ENCODE assay signal across 15 mouse cellular contexts in the genomic region with DNA sequence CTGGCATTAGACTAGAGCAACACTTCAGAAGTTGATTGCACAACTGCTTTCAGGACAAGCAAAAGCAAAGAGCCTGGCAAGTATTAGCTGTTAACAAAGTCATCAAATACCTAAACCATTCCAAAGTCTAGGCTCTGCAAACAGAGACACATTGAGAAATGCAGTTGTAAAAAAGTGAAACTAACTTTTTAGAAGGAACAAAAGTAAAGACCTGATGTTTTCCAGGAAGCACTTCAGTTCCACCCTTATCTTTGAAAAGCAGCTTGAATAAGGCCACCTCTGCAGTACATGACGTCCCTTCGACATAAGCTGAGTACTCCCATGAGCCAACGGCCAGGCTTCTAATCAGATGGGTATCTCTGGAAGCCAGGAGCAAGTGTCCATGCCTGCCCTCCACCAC. TPM values are rescaled to one million over a fixed set of nuclear protein-coding genes. Genes with fewer than 3 reads are reported as not detected.
A peak's percentile ranks its signal among the peaks of the same experiment; 100 is the strongest.
DNase-seq lines count a peak whose midpoint lies in the region; ATAC-seq and TF ChIP-seq lines count a peak whose summit lies in the region.
"Had no signal": no experiment of that assay in that cellular context is flagged by ENCODE, and none has a peak within 500 bp of the region (broad histone marks: within the 10 kb centered on the region; RNA-seq: fewer than 3 reads in every experiment).

No protein-coding gene starts in this region.

- H3K4me2 ChIP-seq in heart, embryonic 13.5 days = 0 out of 2 replicates have a peak overlapping the region, but pooled peaks have one; percentile 7
- H3K4me2 ChIP-seq in lung, postnatal 0 days (replicated peaks; ENCODE audit: low read depth, low read length) = no peak overlapping the region
- H3K4me2 ChIP-seq in stomach, postnatal 0 days (replicated peaks; ENCODE audit: low read depth) = no peak overlapping the region
- no peak overlapping the region for H3K4me2 ChIP-seq in forebrain, postnatal 0 days (ENCODE audit: low read depth)
- H3K4me2 ChIP-seq: embryonic facial prominence, embryonic 13.5 days had no signal

- H3K4me3 ChIP-seq in heart, embryonic 13.5 days = no peak overlapping the region
- no peak overlapping the region for H3K4me3 ChIP-seq in lung, postnatal 0 days (ENCODE audit: low read depth, low read length)
- no peak overlapping the region for H3K4me3 ChIP-seq in stomach, postnatal 0 days (ENCODE audit: low read depth, low read length)
- no peak overlapping the region for H3K4me3 ChIP-seq in forebrain, postnatal 0 days (ENCODE audit: low read depth, low read length)
- no peak overlapping the region for H3K4me3 ChIP-seq in forebrain, embryonic 10.5 days
- H3K4me3 ChIP-seq: embryonic facial prominence, embryonic 13.5 days had no signal

- no peak for ATAC-seq in heart, embryonic 13.5 days (ENCODE audit: extremely low read depth, insufficient number of reproducible peaks, low FRiP score, low TSS enrichment)
- ATAC-seq in hematopoietic stem cell, adult 5-6 weeks (replicated peaks in 1 of 2; ENCODE audit: insufficient read depth in 1 of 2, low FRiP score in 2 of 2, low TSS enrichment in 1 of 2, low read depth in 1 of 2, poor library complexity in 2 of 2, severe bottlenecking in 2 of 2) = peak; percentile 95 to 99
- ATAC-seq in lung, postnatal 0 days = peak; percentile 97
- ATAC-seq in stomach, postnatal 0 days (ENCODE audit: low FRiP score, low TSS enrichment) = peak; percentile 67; the same call in 1 of the 2 replicates
- ATAC-seq in forebrain, postnatal 0 days = no peak

- H3K9ac ChIP-seq in heart, embryonic 13.5 days = no peak overlapping the region
- no peak overlapping the region for H3K9ac ChIP-seq in lung, postnatal 0 days (replicated peaks; ENCODE audit: low read depth)
- no peak overlapping the region for H3K9ac ChIP-seq in stomach, postnatal 0 days (ENCODE audit: low read length)
- no peak overlapping the region for H3K9ac ChIP-seq in forebrain, postnatal 0 days
- H3K9ac ChIP-seq: embryonic facial prominence, embryonic 13.5 days had no signal

- H3K4me1 ChIP-seq in heart, embryonic 13.5 days = no peaks in the 10 kb centered on the region
- H3K4me1 ChIP-seq in lung, postnatal 0 days (ENCODE audit: insufficient read depth, low read depth, low read length) = no peaks in the 10 kb centered on the region
- no peaks in the 10 kb centered on the region for H3K4me1 ChIP-seq in stomach, postnatal 0 days (replicated peaks; ENCODE audit: control insufficient read depth, insufficient read depth)
- H3K4me1 ChIP-seq in forebrain, postnatal 0 days (ENCODE audit: insufficient read depth) = no peaks in the 10 kb centered on the region
- H3K4me1 ChIP-seq in forebrain, embryonic 10.5 days = no peaks in the 10 kb centered on the region
- H3K4me1 ChIP-seq: embryonic facial prominence, embryonic 13.5 days had no signal

- WGBS in heart, embryonic 13.5 days = 13% methylated on average over 3 of the region's 3 CpGs
- 15% methylated on average over 3 of the region's 3 CpGs for WGBS in lung, postnatal 0 days
- 44% methylated on average over 3 of the region's 3 CpGs for WGBS in stomach, postnatal 0 days
- 77% methylated on average over 3 of the region's 3 CpGs for WGBS in forebrain, postnatal 0 days
- WGBS in forebrain, embryonic 10.5 days = 79% methylated on average over 3 of the region's 3 CpGs

- intact Hi-C loops in heart, postnatal 14 days (cut with DNase I) = no loop called here

- H3K9me3 ChIP-seq in heart, embryonic 13.5 days = no peaks in the 10 kb centered on the region
- no peaks in the 10 kb centered on the region for H3K9me3 ChIP-seq in lung, postnatal 0 days (ENCODE audit: low read length)
- no peaks in the 10 kb centered on the region for H3K9me3 ChIP-seq in stomach, postnatal 0 days (ENCODE audit: control insufficient read depth, low read length)
- H3K9me3 ChIP-seq in forebrain, postnatal 0 days (ENCODE audit: low read length) = no peaks in the 10 kb centered on the region
- H3K9me3 ChIP-seq in forebrain, embryonic 10.5 days = no peaks in the 10 kb centered on the region
- H3K9me3 ChIP-seq: embryonic facial prominence, embryonic 13.5 days had no signal

- no peaks in the 10 kb centered on the region for H3K36me3 ChIP-seq in heart, embryonic 13.5 days
- H3K36me3 ChIP-seq in lung, postnatal 0 days (ENCODE audit: insufficient read depth, low read length) = no peaks in the 10 kb centered on the region
- no peaks in the 10 kb centered on the region for H3K36me3 ChIP-seq in stomach, postnatal 0 days (ENCODE audit: control insufficient read depth, insufficient read depth, low read length)
- no peaks in the 10 kb centered on the region for H3K36me3 ChIP-seq in forebrain, postnatal 0 days (ENCODE audit: insufficient read depth)
- H3K36me3 ChIP-seq in forebrain, embryonic 10.5 days (replicated peaks) = no peaks in the 10 kb centered on the region
- H3K36me3 ChIP-seq: embryonic facial prominence, embryonic 13.5 days had no signal

- H3K27me3 ChIP-seq in heart, embryonic 13.5 days (replicated peaks) = no peaks in the 10 kb centered on the region
- H3K27me3 ChIP-seq in lung, postnatal 0 days (replicated peaks; ENCODE audit: insufficient read depth, low read length) = no peaks in the 10 kb centered on the region
- no peaks in the 10 kb centered on the region for H3K27me3 ChIP-seq in stomach, postnatal 0 days (ENCODE audit: control insufficient read depth, insufficient read depth, low read length)
- no peaks in the 10 kb centered on the region for H3K27me3 ChIP-seq in forebrain, postnatal 0 days (ENCODE audit: insufficient read depth, low read length)
- no peaks in the 10 kb centered on the region for H3K27me3 ChIP-seq in forebrain, embryonic 10.5 days (ENCODE audit: poor library complexity, severe bottlenecking)
- H3K27me3 ChIP-seq: CH12.LX; embryonic facial prominence, embryonic 13.5 days had no signal

- TF ChIP-seq CTCF in lung, postnatal 0 days (IDR thresholded peaks at IDR 0.05) = no peak
- TF ChIP-seq CTCF in stomach, postnatal 0 days (IDR thresholded peaks at IDR 0.05; ENCODE audit: low read depth) = no peak
- no peak for TF ChIP-seq CTCF in forebrain, postnatal 0 days (IDR thresholded peaks at IDR 0.05; ENCODE audit: low read depth)

- H3K27ac ChIP-seq in heart, embryonic 13.5 days (replicated peaks) = no peak overlapping the region; the same call in 1 of the 2 replicates
- peak overlapping the region; percentile 72; the same call in 1 of the 2 replicates for H3K27ac ChIP-seq in lung, postnatal 0 days (ENCODE audit: low read length)
- no peak overlapping the region for H3K27ac ChIP-seq in stomach, postnatal 0 days (replicated peaks)
- no peak overlapping the region for H3K27ac ChIP-seq in forebrain, postnatal 0 days (ENCODE audit: low read depth, low read length)
- H3K27ac ChIP-seq in forebrain, embryonic 10.5 days = no peak overlapping the region
- H3K27ac ChIP-seq: embryonic facial prominence, embryonic 13.5 days; macrophage had no signal

- peak; percentile 98 for TF ChIP-seq EP300 in lung, postnatal 0 days (IDR thresholded peaks at IDR 0.05)
- TF ChIP-seq EP300 in stomach, postnatal 0 days (optimal IDR thresholded peaks at IDR 0.05) = no peak

- DNase-seq in heart, postnatal 14 days = no peak
- DNase-seq in lung, postnatal 0 days (ENCODE audit: low spot score) = peak; percentile 94
- DNase-seq in stomach, postnatal 0 days (ENCODE audit: low spot score) = no peak
- no peak for DNase-seq in kidney, postnatal 25 days
- DNase-seq in forebrain, postnatal 0 days = no peak
- DNase-seq in forebrain, embryonic 10.5 days (ENCODE audit: extremely low spot score, low spot score) = no peak
- DNase-seq: adrenal gland, postnatal 36 days had no signal

RNA-seq across cellular contexts. Expression of a gene that starts 0.3 kb away (rescaled TPM):
- not detected in 2 replicates for polyA plus RNA-seq in heart, embryonic 13.5 days (2015; fragmentation: Nextera tagmentation; extraction: Ambion mirVana)
- not detected for total RNA-seq in heart, postnatal 14 days (2021)
- 13.6 TPM in 1 of 2 replicates, not detected in the other for total RNA-seq in hematopoietic stem cell, adult 5-6 weeks (2017)
- 0.24 TPM in 1 of 2 replicates, not detected in the other for polyA plus RNA-seq in lung, postnatal 0 days (2015; fragmentation: Nextera tagmentation; extraction: Ambion mirVana)
- not detected in 2 replicates for polyA plus RNA-seq in stomach, postnatal 0 days (2015; fragmentation: Nextera tagmentation; extraction: Ambion mirVana)
- total RNA-seq in forebrain, postnatal 0 days (2014; rRNA removed) = 0.31 TPM in 1 of 2 replicates, not detected in the other
- not detected in 2 replicates for polyA plus RNA-seq in forebrain, postnatal 0 days (2015; fragmentation: Nextera tagmentation; extraction: Ambion mirVana)
- not detected in 2 replicates for polyA plus RNA-seq in forebrain, embryonic 10.5 days (2016; fragmentation: Nextera tagmentation; extraction: Ambion mirVana)
- total RNA-seq: CH12.LX; neutrophil, adult 5-6 weeks had no signal
- polyA plus RNA-seq: embryonic facial prominence, embryonic 13.5 days; heart, embryonic 16.5 days; large intestine, adult 2 months; macrophage had no signal

RNA-seq across cellular contexts. Expression of a gene that starts 4.4 kb away (rescaled TPM):
- polyA plus RNA-seq in heart, embryonic 13.5 days (2015; fragmentation: Nextera tagmentation; extraction: Ambion mirVana) = 4.4 and 7.7 TPM in 2 replicates
- total RNA-seq in heart, postnatal 14 days (2021) = under 1 TPM; 0.26 to 0.32 TPM
- total RNA-seq in hematopoietic stem cell, adult 5-6 weeks (2017) = 2.2 and 8.2 TPM in 2 replicates
- 0.94 and 1.2 TPM in 2 replicates for polyA plus RNA-seq in lung, postnatal 0 days (2015; fragmentation: Nextera tagmentation; extraction: Ambion mirVana)
- polyA plus RNA-seq in stomach, postnatal 0 days (2015; fragmentation: Nextera tagmentation; extraction: Ambion mirVana) = 0.15 and 0.16 TPM in 2 replicates
- total RNA-seq in forebrain, postnatal 0 days (2014; rRNA removed) = not detected in 2 replicates
- polyA plus RNA-seq in forebrain, postnatal 0 days (2015; fragmentation: Nextera tagmentation; extraction: Ambion mirVana) = not detected in 2 replicates
- polyA plus RNA-seq in forebrain, embryonic 10.5 days (2016; fragmentation: Nextera tagmentation; extraction: Ambion mirVana) = 5.7 and 8.2 TPM in 2 replicates
- total RNA-seq: adrenal gland, postnatal 36 days; CH12.LX had no signal
- polyA plus RNA-seq: large intestine, adult 2 months; macrophage had no signal

Comparison
In these comparisons a context has a peak if more than half of its experiments do, and no peak if none do; other contexts are left out.
1. ATAC-seq: peak in hematopoietic stem cell, adult 5-6 weeks (2 of 2), lung, postnatal 0 days (single experiment) and stomach, postnatal 0 days (single experiment); none in heart, embryonic 13.5 days (single experiment) and forebrain, postnatal 0 days (single experiment).